Comparison of ENCODE assay signal across 9 mouse cellular contexts in the genomic region with DNA sequence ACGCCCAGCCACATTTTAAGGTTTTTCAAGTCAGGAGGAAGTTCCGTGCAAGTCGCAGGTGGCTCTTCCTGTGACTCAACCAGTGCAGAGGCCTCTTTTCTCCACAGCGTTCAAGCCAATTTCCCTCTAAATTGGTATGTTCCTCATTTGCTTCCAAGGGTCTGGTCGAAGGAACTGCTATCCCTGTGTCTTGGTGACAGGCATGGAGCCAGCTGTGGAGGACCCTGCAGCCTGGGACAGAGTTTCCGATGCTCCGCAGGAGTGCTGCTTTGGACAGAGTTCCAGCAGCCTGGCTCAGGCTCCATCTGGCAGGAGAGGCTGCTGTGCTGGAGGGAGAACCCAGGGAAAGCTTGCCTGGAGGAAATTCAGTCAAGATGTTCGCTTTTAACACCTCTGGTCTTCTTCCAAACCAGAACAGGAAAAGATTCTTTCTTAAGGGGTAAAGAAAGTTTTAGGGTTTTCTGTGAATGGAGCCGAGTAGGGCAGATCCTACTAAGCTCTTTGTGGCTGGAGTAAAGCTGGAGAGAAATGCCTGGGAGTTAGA. TPM values are rescaled to one million over a fixed set of nuclear protein-coding genes. Genes with fewer than 3 reads are reported as not detected.
DNase-seq lines count a peak whose midpoint lies in the region.
"Had no signal": no experiment of that assay in that cellular context is flagged by ENCODE, and none has a peak within 500 bp of the region (broad histone marks: within the 10 kb centered on the region; RNA-seq: fewer than 3 reads in every experiment).

No protein-coding gene starts in this region.

- peak overlapping the region; percentile 98 for H3K27ac ChIP-seq in macrophage

- peaks cover 23% of the 10 kb centered on the region for H3K79me2 ChIP-seq in macrophage (ENCODE audit: inconsistent target)

- DNase-seq in cerebellum, adult 11-12 months, result peak; percentile 8
- no peak for DNase-seq in cerebellum, adult 8-10 months
- DNase-seq in urinary bladder, postnatal 25 days (ENCODE audit: low spot score), result peak; percentile 27
- DNase-seq in urinary bladder, adult 2 months (ENCODE audit: low spot score), result no peak
- DNase-seq in heart, postnatal 25 days (ENCODE audit: low spot score), result peak; percentile 43
- no peak for DNase-seq in spleen, postnatal 10 days (ENCODE audit: low spot score in 2 of 2)
- DNase-seq in thymus, postnatal 4 days, result no peak

- 23% methylated on average over 9 of the region's 9 CpGs for WGBS in macrophage (ENCODE audit: missing documents)

- no peaks in the 10 kb centered on the region for H3K36me3 ChIP-seq in macrophage (ENCODE audit: inconsistent target)

- no peak overlapping the region for H3K4me3 ChIP-seq in macrophage (ENCODE audit: inconsistent target)

- intact Hi-C loops in heart, postnatal 25 days (cut with DNase I), result no loop called here

RNA-seq across cellular contexts. Expression of gene Gas7, which starts 27.1 kb away (rescaled TPM):
- polyA plus RNA-seq in urinary bladder, adult 2 months (2012; rRNA removed), result 10.5 and 16.2 TPM in 2 replicates
- 10 to 100 TPM; 11.0 to 12.5 TPM for total RNA-seq in heart, postnatal 25 days (2021)
- 1,000 to 10,000 TPM in 9 of 26 experiments, 100 to 1,000 TPM in 17; 208 to 2,451 (median 601) TPM for total RNA-seq in macrophage (2018; cell fraction: chromatin; rRNA removed)
- total RNA-seq in macrophage (2018; cell fraction: cytosol; rRNA removed), result 100 to 1,000 TPM; 162 to 553 (median 186) TPM
- total RNA-seq in macrophage (2018; cell fraction: nucleus; rRNA removed), result 1,000 to 10,000 TPM in 4 of 26 experiments, 100 to 1,000 TPM in 22; 124 to 1,781 (median 391) TPM
- 39.5 to 121 TPM (median 113 TPM) in 3 replicates for polyA plus RNA-seq in macrophage (2018)
- polyA plus RNA-seq: C2C12 had no signal

Comparison
In these comparisons a context has a peak if more than half of its experiments do, and no peak if none do; other contexts are left out.
1. DNase-seq: peak in cerebellum, adult 11-12 months (single experiment), urinary bladder, postnatal 25 days (single experiment) and heart, postnatal 25 days (single experiment); none in cerebellum, adult 8-10 months (single experiment), urinary bladder, adult 2 months (single experiment), spleen, postnatal 10 days (0 of 2) and thymus, postnatal 4 days (single experiment).